Mouse (Mus musculus): ENCODE results near the gene Tmeff1.

DNA sequence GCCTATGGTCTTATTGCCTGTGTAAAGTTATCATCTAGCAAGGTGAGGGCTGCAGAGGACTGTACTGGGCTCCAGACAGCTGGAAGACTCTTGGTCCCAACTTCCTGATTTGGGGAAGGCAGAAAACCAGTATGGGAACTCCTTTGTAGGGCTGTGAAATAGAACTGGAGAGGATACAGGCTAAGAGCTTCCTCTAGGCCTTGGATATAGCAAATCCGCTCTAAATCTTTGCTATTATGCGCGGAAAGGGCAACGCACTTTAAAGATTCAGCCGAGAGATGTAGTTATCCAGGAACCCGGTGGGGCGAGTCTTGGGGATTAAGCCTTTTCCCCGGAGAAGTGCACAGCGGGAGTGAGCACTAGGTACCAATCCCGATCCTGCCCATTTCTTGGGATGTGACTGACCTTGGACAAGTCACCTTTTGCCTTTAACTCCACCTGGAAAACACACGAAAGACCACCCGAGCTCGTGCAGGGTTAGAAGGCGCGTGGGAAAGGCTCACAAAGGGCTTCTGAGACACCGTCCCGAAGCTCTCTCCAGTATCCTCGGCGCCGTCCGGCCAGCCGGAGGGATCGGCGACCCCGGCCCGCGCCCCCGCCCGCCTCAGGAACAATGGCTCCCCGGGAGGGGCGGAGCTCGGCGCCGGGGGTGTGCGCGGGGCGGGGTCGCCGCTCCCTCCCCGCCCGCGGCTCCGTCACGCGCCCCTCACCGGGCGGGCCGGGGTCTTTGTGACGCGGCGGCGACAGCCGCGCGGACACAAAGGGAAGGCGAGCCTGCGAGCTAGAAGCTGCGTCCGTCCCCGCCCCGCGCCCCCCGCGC lies at the start of gene Tmeff1:
- TF ChIP-seq ZNF384 (IDR thresholded peaks at IDR 0.05; ENCODE audit: low read depth, low read length) (no peak), CHD2 (IDR thresholded peaks at IDR 0.05; ENCODE audit: low read depth, low read length) (no peak), ZC3H11A (IDR thresholded peaks at IDR 0.05; ENCODE audit: borderline replicate concordance, low read depth, low read length) (no peak), MAFK (IDR thresholded peaks at IDR 0.05; ENCODE audit: insufficient read depth, low read depth, low read length) (no peak), HCFC1 (IDR thresholded peaks at IDR 0.05; ENCODE audit: borderline replicate concordance, insufficient read depth, low read length) (peak; percentile 69; the same call in 1 of the 2 replicates)
